Mouse (Mus musculus) G1E (cell line): ENCODE measurements around the gene Rbbp7. TPM values are rescaled to one million over a fixed set of nuclear protein-coding genes. Genes with fewer than 3 reads are reported as not detected.
A peak's percentile ranks its signal among the peaks of the same experiment; 100 is the strongest.
"Not testable (repeated sequence)": the region's sequence is repeated elsewhere in the genome, so short reads cannot be mapped to it uniquely, and the experiment has no call there.

ENCODE experiments used
- ATAC-seq: 2 replicates; pipeline ENCODE4 v1.8.0; 2016; ENCODE audit warnings: mild to moderate bottlenecking; ENCODE audit not compliant: insufficient number of reproducible peaks, poor library complexity, low FRiP score, severe bottlenecking; ENCODE audit errors: extremely low read depth
- DNase-seq: peaks from one replicate; pipeline ENCODE4 v3.0.0; 2012; ENCODE audit warnings: low spot score
- H3K27me3 ChIP-seq: 2 replicates; pipeline ENCODE4 v1.6.1; 2012; ENCODE audit warnings: mild to moderate bottlenecking, low read length, inconsistent platforms; ENCODE audit not compliant: insufficient read depth
- H3K36me3 ChIP-seq: replicated peaks from 2 replicates; pipeline ENCODE3; 2012; ENCODE audit warnings: mild to moderate bottlenecking, inconsistent platforms
- H3K4me1 ChIP-seq: 2 replicates; pipeline ENCODE4 v1.6.1; 2012; ENCODE audit warnings: low read depth, low read length, inconsistent platforms, mixed read lengths; ENCODE audit not compliant: insufficient read depth
- H3K4me3 ChIP-seq: 2 replicates; pipeline ENCODE4 v1.5.1; 2012; ENCODE audit warnings: low read depth, mild to moderate bottlenecking, inconsistent platforms, low read length, moderate library complexity, mixed read lengths
- H3K9me3 ChIP-seq: replicated peaks from 2 replicates; pipeline ENCODE4 v1.6.1; 2012; ENCODE audit warnings: inconsistent platforms
- CTCF ChIP-seq: IDR thresholded peaks from 2 replicates; pipeline ENCODE4 v1.5.1; 2012; ENCODE audit warnings: low read depth, low read length, inconsistent platforms, mixed read lengths
- GATA1 ChIP-seq: IDR thresholded peaks from 2 replicates; pipeline ENCODE4 v1.6.1; 2012; ENCODE audit warnings: borderline replicate concordance, low read length, inconsistent platforms, mixed read lengths
- GATA2 ChIP-seq: IDR thresholded peaks from 2 replicates; pipeline ENCODE4 v1.6.1; 2012; ENCODE audit warnings: low read depth, low read length, inconsistent platforms, borderline replicate concordance
- POLR2AphosphoS5 ChIP-seq: IDR thresholded peaks from 2 replicates; pipeline ENCODE4 v1.6.1; 2012; ENCODE audit warnings: low read depth, low read length, inconsistent platforms; ENCODE audit not compliant: insufficient replicate concordance
- TAL1 ChIP-seq: conservative IDR thresholded peaks from 2 replicates; pipeline ENCODE4 v1.6.1; 2012; ENCODE audit warnings: low read depth, low read length, inconsistent platforms, mixed read lengths
- polyA plus RNA-seq: library from polyadenylated mRNA; stranded (reverse); fragments of >175 nt; gene quantifications from 2 replicates; pipeline ENCODE4 v1.2.3, GENCODE M21; 2012
- total RNA-seq, 2 experiments: library from RNA; stranded (forward) in 1 of 2; stranded (reverse) in 1 of 2; fragments of 200-1000 nt in 1 of 2; fragments of >200 nt in 1 of 2; fragmentation: Nextera tagmentation in 1 of 2; gene quantifications; 2 replicates each; pipeline ENCODE4 v1.2.3; 2014 to 2017

Rbbp7 gene
- total and polyA plus RNA-seq, 3 experiments, result 237 to 617 (median 520) TPM

- no peak for DNase-seq
- TF ChIP-seq POLR2AphosphoS5, result no peak
- no peak for TF ChIP-seq CTCF
- TF ChIP-seq TAL1, result no peak
- peak; percentile 41 for ATAC-seq
Observed at GRCm38 (mm10) chrX:162759251-162760114, 719 bp upstream of the Rbbp7 start.

GRCm38 (mm10) chrX:162760958-162761515 is 835 bp downstream of the Rbbp7 start:
- no peak for ATAC-seq

More at GRCm38 (mm10) chrX:162759251-162760114, 719 bp upstream of the Rbbp7 start:
- Histone ChIP-seq H3K27me3 (no peaks in the 10 kb centered on the region), H3K36me3 (peaks cover 13% of the 10 kb centered on the region), H3K4me3 (peak overlapping the region; percentile 78; the same call in 1 of the 2 replicates), H3K4me1 (peaks cover 27% of the 10 kb centered on the region), H3K9me3 (no peaks in the 10 kb centered on the region)

GRCm38 (mm10) chrX:162761716-162762395 is 1.7 kb downstream of the Rbbp7 start:
- no peak for ATAC-seq
- H3K9me3 ChIP-seq, result no peaks in the 10 kb centered on the region
- peak overlapping the region; percentile 78 for H3K4me3 ChIP-seq
- TF ChIP-seq GATA2, result no peak
- no peak for TF ChIP-seq CTCF
- no peak for TF ChIP-seq GATA1
- no peak for TF ChIP-seq TAL1
- no peak for TF ChIP-seq POLR2AphosphoS5
- H3K4me1 ChIP-seq, result peaks cover 38% of the 10 kb centered on the region
- H3K36me3 ChIP-seq, result peaks cover 22% of the 10 kb centered on the region
- H3K27me3 ChIP-seq, result no peaks in the 10 kb centered on the region
- DNase-seq, result no peak

More at GRCm38 (mm10) chrX:162760958-162761515, 835 bp downstream of the Rbbp7 start:
- Histone ChIP-seq H3K4me1 (peaks cover 31% of the 10 kb centered on the region), H3K27me3 (no peaks in the 10 kb centered on the region), H3K4me3 (peak overlapping the region; percentile 78), H3K36me3 (peaks cover 16% of the 10 kb centered on the region), H3K9me3 (no peaks in the 10 kb centered on the region)
- TF ChIP-seq TAL1 (no peak), CTCF (no peak), GATA1 (no peak)
- DNase-seq, result peak; percentile 3

- Histone ChIP-seq H3K4me1 (peaks cover 18% of the 10 kb centered on the region), H3K36me3 (peaks cover 64% of the 10 kb centered on the region), H3K4me3 (no peak overlapping the region), H3K9me3 (no peaks in the 10 kb centered on the region), H3K27me3 (no peaks in the 10 kb centered on the region)
- ATAC-seq, result no peak
- no peak for DNase-seq
- TF ChIP-seq POLR2AphosphoS5 (no peak), GATA1 (no peak), CTCF (no peak), GATA2 (no peak), TAL1 (no peak)
Observed at GRCm38 (mm10) chrX:162770726-162771125, 10.5 kb downstream of the Rbbp7 start.

GRCm38 (mm10) chrX:162788372-162788771 is 28.2 kb downstream of the Rbbp7 start:
- Histone ChIP-seq H3K9me3 (no peaks in the 10 kb centered on the region), H3K4me1 (no peaks in the 10 kb centered on the region), H3K36me3 (peaks cover 75% of the 10 kb centered on the region), H3K4me3 (no peak overlapping the region), H3K27me3 (no peaks in the 10 kb centered on the region)
- TF ChIP-seq GATA2, result no peak
- TF ChIP-seq GATA1, result no peak
- TF ChIP-seq POLR2AphosphoS5, result no peak
- no peak for ATAC-seq
- DNase-seq, result no peak

- ATAC-seq, H3K4me1 ChIP-seq, H3K9me3 ChIP-seq, DNase-seq, H3K27me3 ChIP-seq, H3K4me3 ChIP-seq: not testable (repeated sequence)
- H3K36me3 ChIP-seq, result peaks cover 52% of the 10 kb centered on the region
Observed at GRCm38 (mm10) chrX:162791392-162791791, 31.2 kb downstream of the Rbbp7 start.
